Mouse (Mus musculus): ENCODE measurements around the gene Fam118a.
"Not testable (repeated sequence)": the region's sequence is repeated elsewhere in the genome, so short reads cannot be mapped to it uniquely, and the experiment has no call there.

GRCm38 (mm10) chr15:85028648-85029047 lies at the start of gene Fam118a:
- not testable (repeated sequence) for TF ChIP-seq CTCF (IDR thresholded peaks at IDR 0.05); POLR2A (IDR thresholded peaks at IDR 0.05; ENCODE audit: insufficient read depth, low read depth, low read length)
